Mouse (Mus musculus): ENCODE results near the gene Rfx1.

DNA sequence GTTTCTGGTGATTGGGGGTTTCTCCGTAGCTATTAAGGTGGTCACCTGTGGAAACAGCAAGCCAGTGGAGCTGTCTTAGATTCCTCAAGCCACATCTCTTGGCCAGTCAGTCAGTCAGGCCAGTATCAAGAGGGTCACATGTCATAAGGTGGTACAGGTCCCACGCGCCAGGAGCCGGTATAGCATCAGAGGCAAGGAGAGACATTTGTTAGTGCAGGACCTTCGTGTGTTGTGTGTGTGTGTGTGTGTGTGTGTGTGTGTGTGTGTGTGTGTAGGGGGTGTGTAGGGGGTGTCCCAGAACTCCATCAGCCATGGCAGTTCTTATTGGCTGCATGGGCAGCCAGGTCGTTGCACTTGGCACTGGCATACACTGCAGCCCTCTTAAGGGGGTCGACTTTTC lies 1.3 kb downstream of the Rfx1 start:
- no peak for TF ChIP-seq GATA1 (IDR thresholded peaks at IDR 0.05; ENCODE audit: low read length)
- no peak for TF ChIP-seq TAL1 (IDR thresholded peaks at IDR 0.05; ENCODE audit: low read length)

Data from erythroblast, embryonic 14.5 days (primary cell).